Mouse (Mus musculus): ENCODE results near the gene Pskh1. TPM values are rescaled to one million over a fixed set of nuclear protein-coding genes. Genes with fewer than 3 reads are reported as not detected.

Pskh1 gene
- total RNA-seq, 2 experiments from 2014 or later: 15.1 to 17.2 TPM

GRCm38 (mm10) chr8:105889756-105890465, 10.3 kb upstream of the Pskh1 start:
- intact Hi-C loops (cut with DNase I): no loop called here
- DNase-seq: no peak

DNA sequence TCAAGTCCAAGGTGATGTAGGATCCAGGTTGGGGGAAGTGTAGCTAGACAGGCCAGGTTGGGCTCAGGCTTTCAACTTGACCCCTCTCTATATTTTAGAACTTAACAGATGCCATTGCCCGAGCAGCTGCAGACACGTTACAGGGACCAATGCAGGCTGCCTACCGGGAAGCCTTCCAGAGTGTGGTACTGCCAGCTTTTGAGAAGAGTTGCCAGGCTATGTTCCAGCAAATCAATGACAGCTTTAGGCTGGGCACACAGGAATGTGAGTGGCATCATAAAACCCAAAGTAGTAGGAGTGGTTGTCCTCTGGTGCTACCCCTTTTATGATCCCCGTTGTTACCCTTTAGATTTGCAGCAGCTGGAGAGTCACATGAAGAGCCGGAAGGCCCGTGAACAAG, 9.4 kb upstream of the Pskh1 start:
- peak; percentile 31 to 39 for DNase-seq
- intact Hi-C loops (cut with DNase I): no loop called here

DNA sequence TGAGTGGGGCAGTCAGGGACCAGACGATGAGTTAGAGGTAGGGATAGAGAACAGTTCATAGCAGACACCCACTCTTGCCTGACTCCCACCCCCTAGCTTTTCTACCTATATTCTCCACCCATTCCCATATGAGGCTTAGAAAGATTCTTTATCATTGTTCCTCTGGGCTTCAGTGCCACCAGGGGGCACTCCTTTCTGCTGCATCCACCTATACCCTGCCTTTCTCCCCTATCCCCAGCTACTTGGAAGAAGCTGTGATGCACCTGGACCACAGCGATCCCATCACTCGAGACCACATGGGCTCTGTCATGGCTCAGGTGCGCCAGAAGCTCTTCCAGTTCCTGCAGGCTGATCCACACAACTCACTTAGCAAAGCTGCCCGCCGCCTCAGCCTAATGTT, 7.8 kb upstream of the Pskh1 start:
- no peak for DNase-seq
- intact Hi-C loops (cut with DNase I): no loop called here

DNA sequence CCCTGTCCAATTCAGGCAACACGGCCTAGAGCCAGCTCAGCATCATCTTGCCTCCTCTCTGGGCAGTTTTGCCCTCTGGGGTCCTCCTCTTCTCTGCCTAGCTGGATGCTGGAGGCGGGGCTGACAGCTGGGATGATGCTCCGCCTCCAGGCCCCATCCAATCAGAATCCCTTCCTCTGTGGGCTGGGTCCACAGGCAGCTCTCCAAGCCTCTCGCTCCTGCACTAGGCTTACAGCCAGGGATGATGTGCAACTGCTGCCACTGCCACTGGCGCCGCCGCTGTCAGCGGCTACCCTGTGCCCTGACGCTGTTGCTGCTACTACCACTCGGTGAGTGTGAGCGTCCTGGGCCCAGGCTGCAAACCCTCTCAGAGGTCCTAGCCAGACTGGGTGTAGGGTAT, 6.9 kb upstream of the Pskh1 start, which contains the start of gene Nrn1l:
TSS of gene Nrn1l (plus strand) at position 229 of the 400 bp plus-strand sequence.
- intact Hi-C loops (cut with DNase I): no loop called here
- peak; percentile 66 to 70 for DNase-seq

DNA sequence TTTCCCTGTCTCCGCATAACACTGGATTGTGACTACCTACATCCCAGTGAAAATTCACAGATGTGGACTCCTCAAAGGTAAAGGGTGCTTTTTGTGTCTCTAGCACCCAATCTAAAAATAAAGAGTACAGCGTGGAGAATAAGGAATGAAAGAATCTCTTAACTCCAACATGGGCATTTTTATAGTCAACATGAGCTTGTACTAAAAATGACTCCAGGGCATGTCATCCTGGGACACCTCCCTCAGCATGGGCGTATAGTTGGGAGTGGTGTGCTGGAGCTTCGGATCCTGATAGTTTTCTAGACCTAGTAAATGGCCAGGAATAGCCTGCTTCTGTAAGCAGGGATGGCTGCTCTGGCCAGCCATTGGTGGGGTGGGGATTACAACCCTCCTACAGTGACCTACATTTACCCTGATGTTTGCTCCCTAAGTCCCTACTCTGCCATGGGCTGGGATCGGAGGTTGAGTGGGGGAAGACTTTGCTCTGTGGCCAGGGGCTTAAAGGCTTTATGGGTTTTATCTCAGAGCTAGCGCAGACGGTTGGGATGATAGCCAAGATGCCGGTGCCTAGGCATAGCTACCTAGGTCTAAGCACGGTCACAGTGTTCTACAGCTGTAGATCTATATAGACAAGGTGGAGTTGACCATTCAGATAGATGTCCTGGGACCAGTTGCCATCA, 2.3 kb upstream of the Pskh1 start:
- no peak for DNase-seq
- intact Hi-C loops (cut with DNase I): no loop called here

GRCm38 (mm10) chr8:105900941-105901616, 838 bp downstream of the Pskh1 start:
- intact Hi-C loops (cut with DNase I): loop anchor here (2.0 kb wide), 5 partner anchors 30 to 110 kb away; partner anchors contain the start of genes Ddx28, Nutf2 and Slc12a4
- no peak for DNase-seq

GRCm38 (mm10) chr8:105919390-105919789, 19.1 kb downstream of the Pskh1 start:
- intact Hi-C loops (cut with DNase I): no loop called here

GRCm38 (mm10) chr8:105925123-105925522, 24.9 kb downstream of the Pskh1 start:
- no peak for DNase-seq
- intact Hi-C loops (cut with DNase I): no loop called here

More at GRCm38 (mm10) chr8:105919390-105919789, 19.1 kb downstream of the Pskh1 start:
- no peak for DNase-seq

DNA sequence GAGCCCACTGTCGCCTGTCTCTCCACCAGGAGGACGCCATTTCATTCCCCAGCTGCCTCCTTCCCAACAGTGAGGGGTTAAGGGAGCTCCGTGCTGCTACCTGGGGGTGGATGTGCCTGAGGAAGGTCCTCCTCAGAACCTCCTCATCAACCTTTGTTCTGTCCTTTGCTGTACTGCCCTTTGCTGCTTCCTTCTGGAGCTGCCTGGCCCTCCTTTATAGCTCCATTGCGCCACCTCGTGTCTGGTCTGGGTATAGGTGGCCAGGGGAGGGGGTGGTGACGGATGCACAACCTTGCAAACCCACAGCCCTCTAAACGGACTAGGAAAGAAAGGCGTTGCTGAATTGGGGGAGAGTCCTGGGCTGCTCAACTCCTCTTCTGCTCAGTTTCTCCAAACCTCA, 30.4 kb downstream of the Pskh1 start:
- intact Hi-C loops (cut with DNase I): loop anchor here (1.0 to 5.0 kb wide), 5 partner anchors 30 to 216 kb away; partner anchors contain the start of genes Cenpt and Pskh1

DNA sequence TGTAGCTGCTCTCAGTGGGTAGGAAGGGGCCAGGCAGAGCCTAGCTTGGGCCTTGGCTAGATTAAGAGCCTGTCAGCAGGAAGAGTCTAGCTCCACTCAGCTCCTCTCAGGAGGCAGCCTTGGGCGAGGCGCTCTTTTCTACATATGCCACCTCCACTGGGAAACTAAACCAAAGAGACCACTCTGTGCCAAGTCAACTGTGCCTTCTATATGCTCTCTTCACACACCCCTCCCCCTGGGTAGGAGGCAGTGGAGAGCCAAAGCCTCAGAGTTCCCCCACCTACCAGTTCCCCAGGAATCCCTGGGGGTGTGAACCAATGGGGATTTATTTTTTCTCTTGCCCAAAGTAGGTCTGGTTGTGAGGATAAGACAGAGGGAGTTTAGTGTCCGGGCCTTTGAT, 31.0 kb downstream of the Pskh1 start:
- intact Hi-C loops (cut with DNase I): loop anchor here (2.0 to 5.0 kb wide), 3 partner anchors 30 to 159 kb away; partner anchors contain the start of genes Cenpt and Pskh1
- no peak for DNase-seq

More for the DNA sequence above, 30.4 kb downstream of the Pskh1 start:
- peak; percentile 88 to 92 for DNase-seq

GRCm38 (mm10) chr8:105932525-105932924, 32.3 kb downstream of the Pskh1 start:
- DNase-seq: no peak
- intact Hi-C loops (cut with DNase I): loop anchor here (5.0 kb wide), 2 partner anchors 80 to 160 kb away; partner anchors contain the start of gene Cenpt

DNA sequence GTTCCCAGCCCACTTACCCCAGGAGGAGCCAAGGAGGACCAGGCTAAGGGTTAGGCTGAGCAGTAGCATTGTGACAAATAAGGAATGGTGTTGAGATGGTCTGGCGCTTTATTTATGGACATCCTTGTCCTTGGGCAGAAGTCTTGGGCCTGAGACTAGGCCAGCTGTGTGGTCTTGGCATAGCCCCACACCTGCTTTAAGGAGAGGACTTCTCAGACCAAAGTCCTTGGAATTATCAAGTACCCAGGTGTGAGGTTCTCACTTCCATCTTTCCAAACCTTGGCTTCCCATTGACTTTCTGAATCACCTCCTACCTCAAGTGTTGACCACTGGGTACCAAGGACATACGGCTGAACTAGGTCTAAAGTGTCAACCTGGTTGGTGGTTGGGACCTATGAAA, 33.5 kb downstream of the Pskh1 start, which contains the start of gene Ctrl:
TSS of gene Ctrl (minus strand) at position 101 of the 400 bp plus-strand sequence.
- intact Hi-C loops (cut with DNase I): loop anchor here (5.0 kb wide), 2 partner anchors 81 to 161 kb away; partner anchors contain the start of gene Cenpt

DNA sequence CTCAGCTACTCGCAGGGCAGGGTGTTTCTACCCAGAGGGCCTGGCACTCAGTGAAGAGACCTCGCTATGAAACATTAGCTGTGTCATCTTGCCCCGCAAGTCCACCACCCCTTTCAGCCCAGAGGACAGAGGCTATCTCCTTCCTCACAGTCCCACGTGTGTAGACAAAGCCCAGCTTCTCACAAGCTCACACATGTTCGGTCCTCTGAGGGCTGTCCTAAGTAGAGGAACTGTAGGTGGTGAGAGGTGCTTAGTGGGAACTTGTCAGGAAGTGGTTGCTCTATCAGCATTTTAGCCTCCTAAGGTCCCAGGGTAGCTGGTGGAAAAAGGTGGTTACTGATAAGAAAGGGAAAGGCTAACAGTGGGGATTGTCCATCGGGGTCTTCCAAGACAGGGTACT, 34.9 kb downstream of the Pskh1 start:
- intact Hi-C loops (cut with DNase I): loop anchor here (5.0 kb wide), 1 partner anchor 77 kb away; the partner anchor contains the start of gene Ddx28
- no peak for DNase-seq

More for the DNA sequence above, 33.5 kb downstream of the Pskh1 start, which contains the start of gene Ctrl:
- no peak for DNase-seq

GRCm38 (mm10) chr8:105935863-105936603, 35.8 kb downstream of the Pskh1 start:
- DNase-seq: no peak
- intact Hi-C loops (cut with DNase I): loop anchor here (5.0 kb wide), 1 partner anchor 76 kb away; the partner anchor contains the start of gene Ddx28

- intact Hi-C loops (cut with DNase I): loop anchor here (5.0 kb wide), 1 partner anchor 75 kb away; the partner anchor contains the start of gene Ddx28
- peak; percentile 84 to 88 for DNase-seq
These were observed 36.7 kb downstream of the Pskh1 start for GRCm38 (mm10) chr8:105936866-105937475.

DNA sequence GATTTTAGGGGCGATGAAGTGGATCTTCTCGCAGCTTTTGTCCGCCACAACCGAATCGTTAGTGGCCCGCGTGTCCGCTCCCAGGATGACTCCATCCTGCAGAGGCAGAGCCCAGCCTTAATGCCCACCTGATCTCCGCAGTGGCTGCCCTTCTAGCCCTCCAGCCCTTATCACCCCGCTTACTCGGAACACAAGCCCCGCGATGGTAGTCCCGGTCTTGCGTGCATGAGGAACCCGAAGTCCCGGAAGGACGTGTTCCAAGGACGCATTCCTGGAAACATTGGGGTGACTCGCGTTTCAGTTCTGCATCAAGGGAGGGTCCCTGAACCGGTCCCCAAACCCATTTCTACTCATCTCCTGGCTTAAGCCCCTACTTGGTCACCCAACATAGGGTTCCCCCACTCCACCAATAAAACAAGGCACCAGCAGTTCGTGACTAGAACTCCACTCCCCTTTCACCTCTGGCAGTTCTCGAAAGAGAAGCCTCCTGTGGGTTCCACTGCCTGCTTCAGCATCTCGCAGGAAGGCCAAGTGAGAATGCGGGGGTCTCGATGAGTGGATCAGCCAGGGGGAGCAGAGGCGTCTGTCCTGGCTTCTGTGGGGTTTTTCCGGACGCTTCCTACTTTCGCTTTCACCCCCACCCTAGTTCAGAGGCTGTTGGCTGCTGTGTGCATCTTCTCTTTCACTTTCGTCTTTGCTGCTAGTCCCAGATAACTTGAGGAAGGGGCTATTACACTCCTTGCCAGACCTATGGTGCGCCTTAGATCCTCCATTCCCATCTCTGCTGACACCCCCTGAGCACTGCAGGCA, 37.5 kb downstream of the Pskh1 start:
- intact Hi-C loops (cut with DNase I): loop anchor here (5.0 kb wide), 1 partner anchor 75 kb away; the partner anchor contains the start of gene Ddx28
- peak; percentile 63 to 68 for DNase-seq

DNA sequence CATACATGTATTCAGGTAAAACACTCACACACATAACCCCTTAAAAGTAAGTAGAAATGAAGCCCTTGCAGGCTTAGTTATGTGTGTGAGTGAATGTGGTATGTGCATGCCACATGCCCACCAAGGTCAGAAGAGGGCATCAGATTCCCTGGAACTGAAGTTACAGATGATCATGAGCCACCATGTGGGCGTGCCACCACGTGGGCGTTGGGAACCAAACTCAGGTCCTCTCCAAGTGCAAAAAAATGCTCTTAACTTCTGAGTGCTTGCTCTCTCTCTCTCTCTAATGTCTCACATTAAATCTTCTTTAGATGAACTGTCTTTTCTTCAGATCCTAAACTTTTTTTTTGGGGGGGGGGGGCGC, 38.0 kb downstream of the Pskh1 start, which contains the start of gene Psmb10:
TSS of gene Psmb10 (minus strand) at position 139 of the 364 bp plus-strand sequence.
- peak in 1 of 2 experiments; percentile 19 for DNase-seq
- intact Hi-C loops (cut with DNase I): loop anchor here (5.0 kb wide), 1 partner anchor 74 kb away; the partner anchor contains the start of gene Ddx28

- intact Hi-C loops (cut with DNase I): no loop called here
- peak in 1 of 2 experiments; percentile 1 for DNase-seq
These were observed 41.8 kb downstream of the Pskh1 start for GRCm38 (mm10) chr8:105942026-105942425.
